Mouse (Mus musculus) erythroblast, adult 5-6 weeks (primary cell): ENCODE measurements around the gene Tmem14a. TPM values are rescaled to one million over a fixed set of nuclear protein-coding genes. Genes with fewer than 3 reads are reported as not detected.
"Not testable (repeated sequence)": the region's sequence is repeated elsewhere in the genome, so short reads cannot be mapped to it uniquely, and the experiment has no call there.

Source experiments
- ATAC-seq: replicated peaks from 2 replicates; pipeline ENCODE4 v1.8.0; 2016; ENCODE audit warnings: moderate number of reproducible peaks, mild to moderate bottlenecking, moderate TSS enrichment, inconsistent platforms; ENCODE audit not compliant: poor library complexity, low FRiP score, severe bottlenecking
- total RNA-seq, 2 experiments: library from RNA; stranded (forward) in 1 of 2; stranded (reverse) in 1 of 2; fragments of 150-400 nt in 1 of 2; fragments of 200-764, 138-1000 nt in 1 of 2; gene quantifications; 2 replicates each; pipeline versions ENCODE4 v1.2.3 to v1.2.4; 2015 to 2017; ENCODE audit warnings: low replicate concordance in 2 of 2

Tmem14a gene
- total RNA-seq, 2 experiments from 2014 or later = not detected

- no peak for ATAC-seq
Measured at GRCm38 (mm10) chr1:21251661-21252060, 33.3 kb downstream of the Tmem14a start.

DNA sequence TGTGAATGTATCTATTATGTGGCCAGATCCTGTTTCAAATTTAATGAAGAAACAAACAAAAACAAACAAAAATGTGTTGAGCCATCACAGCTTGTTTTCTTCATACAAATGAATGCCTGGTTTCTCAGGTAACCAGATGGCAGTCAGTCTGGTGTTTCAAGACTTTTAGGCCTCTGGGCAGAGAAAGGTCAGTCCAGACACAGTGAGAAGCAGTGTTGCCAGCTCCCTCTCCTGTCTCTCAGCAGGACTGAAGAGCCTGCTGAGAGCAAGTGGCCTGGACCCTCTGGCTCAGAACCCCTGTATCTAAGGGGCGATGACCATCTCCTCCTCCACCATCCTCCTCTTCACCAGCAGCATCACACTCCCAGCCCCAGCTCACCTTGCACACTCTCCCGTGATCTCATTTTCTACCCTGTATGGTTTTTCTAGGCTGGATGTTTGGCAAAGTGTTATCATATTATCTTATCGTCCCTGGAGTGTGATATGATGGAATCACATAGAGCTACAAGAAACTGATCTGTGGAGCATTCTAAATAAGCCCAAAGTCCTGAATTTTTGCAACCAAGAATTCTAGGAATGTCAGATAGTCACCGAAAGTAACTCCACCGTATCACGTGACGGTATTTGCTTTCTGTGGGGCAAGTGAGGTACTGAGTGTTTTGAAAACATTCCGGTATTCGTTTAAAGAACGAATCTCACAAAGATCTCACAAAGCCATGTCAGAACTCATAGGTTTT lies 34.4 kb downstream of the Tmem14a start:
- no peak for ATAC-seq

DNA sequence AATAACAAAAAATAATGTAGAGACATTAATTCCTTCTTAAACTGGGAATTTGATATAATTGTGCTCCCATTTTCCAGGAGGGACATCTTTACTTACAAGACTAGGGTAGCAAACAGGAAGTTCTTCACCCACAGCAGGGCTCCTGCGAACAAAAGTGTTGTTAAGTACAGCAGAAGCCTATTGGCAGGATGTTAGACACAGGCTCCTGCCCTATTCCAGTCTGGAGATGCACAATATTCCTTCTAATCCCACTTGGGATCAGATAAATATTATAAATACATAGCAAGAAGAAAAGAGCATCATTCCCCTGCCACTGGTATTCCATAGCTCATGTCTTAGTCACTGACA lies 34.9 kb downstream of the Tmem14a start:
- ATAC-seq = no peak

DNA sequence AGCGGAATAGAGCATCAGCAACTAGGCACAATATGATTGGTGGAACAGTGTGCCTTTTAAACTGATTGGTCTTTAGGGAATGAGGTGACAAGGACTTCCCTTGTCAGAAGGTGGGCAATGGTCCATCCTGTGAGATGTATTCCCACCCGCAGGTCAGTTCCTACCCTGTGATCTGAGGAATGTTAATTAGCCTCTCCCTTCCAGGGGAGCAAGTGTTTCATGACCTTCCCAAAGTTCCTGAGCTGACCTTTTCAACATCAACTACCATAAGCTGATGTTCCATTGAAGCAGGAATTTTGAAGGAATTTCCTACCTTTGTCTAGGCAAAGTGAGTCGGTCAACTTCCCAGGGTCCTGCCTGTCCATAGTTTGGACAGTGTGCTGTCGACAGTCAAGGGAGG lies 35.5 kb downstream of the Tmem14a start:
- no peak for ATAC-seq

- no peak for ATAC-seq
Measured at GRCm38 (mm10) chr1:21255625-21256345, 37.4 kb downstream of the Tmem14a start.

DNA sequence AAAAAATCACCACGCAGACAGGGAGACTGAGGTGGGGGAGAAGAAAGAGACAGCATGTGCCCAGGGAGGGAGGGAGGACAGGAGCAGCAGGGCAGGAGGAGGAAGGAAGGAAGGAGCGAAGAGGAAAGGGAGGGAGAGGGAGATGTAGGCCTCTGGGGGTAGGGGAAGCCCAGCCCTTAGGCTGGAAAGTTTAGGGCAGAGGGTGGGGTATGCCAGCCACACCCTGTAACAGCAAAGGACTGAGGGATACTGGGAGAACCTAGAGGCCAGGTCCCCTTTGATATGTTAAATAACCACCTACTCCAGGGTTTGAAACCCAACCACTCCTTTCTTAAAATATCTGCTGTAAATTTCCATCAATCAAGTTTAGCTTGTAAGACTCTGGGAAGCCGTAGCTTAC lies 38.0 kb downstream of the Tmem14a start:
- ATAC-seq = no peak

- no peak for ATAC-seq
Measured at GRCm38 (mm10) chr1:21256871-21257270, 38.5 kb downstream of the Tmem14a start.

GRCm38 (mm10) chr1:21259981-21260380 lies 41.6 kb downstream of the Tmem14a start:
- not testable (repeated sequence) for ATAC-seq

GRCm38 (mm10) chr1:21262401-21262800 lies 44.0 kb downstream of the Tmem14a start:
- ATAC-seq = no peak

- ATAC-seq = no peak
Measured at GRCm38 (mm10) chr1:21263986-21264385, 45.6 kb downstream of the Tmem14a start.

GRCm38 (mm10) chr1:21264747-21265146 lies 46.4 kb downstream of the Tmem14a start:
- ATAC-seq = no peak

DNA sequence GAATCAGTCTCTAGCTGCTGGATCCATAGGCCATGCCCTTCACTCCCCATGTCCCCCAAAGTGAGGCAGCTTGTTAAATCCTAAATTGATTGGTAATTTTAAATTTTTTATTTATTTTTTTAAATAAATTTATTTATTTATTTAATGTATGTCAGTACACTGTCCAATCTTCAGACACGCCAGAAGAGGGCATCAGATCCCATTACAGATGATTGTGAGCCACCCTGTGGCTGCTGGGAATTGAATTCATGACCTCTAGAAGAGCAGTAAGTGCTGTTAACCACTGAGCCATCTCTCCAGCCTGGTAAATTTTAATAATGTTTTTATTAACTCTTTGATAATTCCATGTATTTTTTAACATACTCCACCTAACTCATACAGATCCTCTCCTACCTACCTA lies 48.4 kb downstream of the Tmem14a start:
- ATAC-seq = no peak

- not testable (repeated sequence) for ATAC-seq
Measured at GRCm38 (mm10) chr1:21267466-21267865, 49.1 kb downstream of the Tmem14a start.

GRCm38 (mm10) chr1:21271343-21272055 lies 53.1 kb downstream of the Tmem14a start:
- no peak for ATAC-seq

GRCm38 (mm10) chr1:21272056-21272431 lies 53.7 kb downstream of the Tmem14a start:
- no peak for ATAC-seq

DNA sequence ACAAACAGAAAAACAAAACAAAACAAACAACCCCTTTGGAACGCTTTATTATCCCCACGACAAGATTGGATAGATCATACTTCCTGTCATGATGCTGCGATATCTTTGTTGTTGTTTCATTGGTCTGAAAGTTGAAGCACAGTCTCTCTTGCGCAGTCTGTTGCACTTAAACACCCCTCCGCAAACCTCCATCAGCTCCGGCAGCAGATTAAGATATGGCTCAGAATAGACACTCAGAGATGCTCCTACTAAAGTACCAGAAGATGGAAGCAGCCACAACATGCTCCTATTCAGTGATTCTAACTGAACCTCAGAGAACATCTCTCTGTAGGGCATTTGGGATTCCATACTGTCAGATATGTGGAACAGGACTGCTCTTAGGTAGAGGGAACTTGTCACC lies 54.7 kb downstream of the Tmem14a start:
- no peak for ATAC-seq

DNA sequence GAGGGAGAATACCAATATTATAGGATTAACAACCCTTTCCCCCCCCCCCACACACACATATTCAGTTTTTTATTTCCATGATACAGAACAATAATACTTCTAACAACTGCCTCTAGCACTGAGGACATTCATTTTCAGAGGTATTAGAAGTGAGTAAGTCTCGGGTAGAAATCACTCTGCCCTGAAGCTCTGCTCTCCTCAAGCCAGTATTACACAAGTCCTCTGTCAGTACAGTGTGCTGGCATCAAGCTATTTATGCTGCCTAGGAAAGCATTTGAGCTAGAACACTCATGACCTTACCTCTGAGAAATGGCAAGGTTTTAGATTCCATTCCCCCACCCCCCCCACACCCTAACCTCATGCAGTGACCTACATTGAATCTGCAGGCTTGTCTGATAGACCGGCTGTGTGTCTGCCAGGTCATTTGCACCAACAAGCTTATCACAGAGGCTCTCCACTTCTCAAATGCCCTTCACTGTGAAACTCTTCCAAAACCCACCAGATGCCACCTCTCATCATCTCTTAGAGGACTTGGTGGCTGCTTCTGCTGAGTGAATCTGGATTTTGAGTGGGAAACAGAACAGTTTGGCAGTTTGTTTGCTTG lies 56.2 kb downstream of the Tmem14a start:
- ATAC-seq = no peak

DNA sequence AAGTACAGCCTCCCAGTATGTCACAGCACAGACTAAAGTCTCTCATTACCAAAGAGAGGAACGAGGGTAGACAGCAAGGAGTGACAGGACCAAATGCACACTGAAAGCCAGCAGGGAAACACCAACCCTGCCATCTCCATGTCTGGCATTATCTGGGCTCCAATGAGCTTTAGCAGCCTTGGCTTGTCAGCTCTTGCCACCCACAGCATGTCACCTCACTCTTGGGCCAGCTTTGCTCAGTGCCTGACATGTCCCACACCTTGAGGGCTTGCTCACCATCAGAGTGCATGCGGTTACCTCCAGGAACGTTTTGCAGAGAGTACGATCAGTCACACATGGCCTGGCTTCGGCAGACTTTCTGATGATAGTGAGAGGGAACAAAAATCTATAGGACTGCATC lies 57.0 kb downstream of the Tmem14a start:
- not testable (repeated sequence) for ATAC-seq

DNA sequence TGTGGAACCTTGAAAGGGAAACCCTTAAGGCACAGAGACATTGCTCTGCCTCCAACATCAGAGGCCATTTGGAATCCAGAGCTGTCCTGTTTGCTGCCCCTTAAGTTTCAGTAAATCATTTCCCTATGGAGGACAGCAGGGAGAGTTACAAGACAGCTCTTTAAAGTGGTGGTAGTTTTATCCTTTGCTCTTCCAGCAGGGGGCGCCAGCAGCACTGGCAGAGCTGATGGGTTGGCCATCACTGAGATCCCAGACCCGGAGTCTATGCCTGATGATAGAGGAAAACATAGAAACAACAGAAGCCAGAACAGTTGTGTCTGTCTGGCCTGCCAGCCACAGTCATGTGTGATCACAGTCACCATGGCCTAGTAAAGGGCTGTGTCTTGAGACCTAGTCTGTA lies 57.8 kb downstream of the Tmem14a start:
- peak; percentile 67 for ATAC-seq
